Mouse (Mus musculus) forebrain, embryonic 13.5 days (tissue): Measurements from ENCODE around the gene Hoxd3. TPM values are rescaled to one million over a fixed set of nuclear protein-coding genes. Genes with fewer than 3 reads are reported as not detected.
A peak's percentile ranks its signal among the peaks of the same experiment; 100 is the strongest.

Experiments
- ATAC-seq: fragments of 200-750 bp; cut with Nextera tagmentation; 2 replicates; pipeline ENCODE4 v1.8.0; 2017
- H3K27ac ChIP-seq: fragments of 300-500 bp; sonication (generic); 2 replicates; pipeline ENCODE4 v1.5.1; 2015; ENCODE audit warnings: inconsistent platforms, mild to moderate bottlenecking, moderate library complexity
- H3K27me3 ChIP-seq: fragments of 300-500 bp; sonication (generic); 2 replicates; pipeline ENCODE4 v1.6.1; 2015; ENCODE audit warnings: mild to moderate bottlenecking, inconsistent platforms
- H3K36me3 ChIP-seq: fragments of 300-500 bp; sonication (generic); 2 replicates; pipeline ENCODE4 v1.6.1; 2015; ENCODE audit warnings: mild to moderate bottlenecking, inconsistent platforms; ENCODE audit not compliant: poor library complexity, severe bottlenecking
- H3K4me1 ChIP-seq: fragments of 300-500 bp; sonication (generic); 2 replicates; pipeline ENCODE4 v1.6.1; 2015; ENCODE audit warnings: inconsistent platforms
- H3K4me2 ChIP-seq: fragments of 300-500 bp; sonication (generic); 2 replicates; pipeline ENCODE4 v1.6.1; 2015; ENCODE audit warnings: inconsistent platforms, mild to moderate bottlenecking, moderate library complexity
- H3K4me3 ChIP-seq: fragments of 300-500 bp; sonication (generic); 2 replicates; pipeline ENCODE4 v1.5.1; 2015; ENCODE audit warnings: mild to moderate bottlenecking, inconsistent platforms
- H3K9ac ChIP-seq: fragments of 300-500 bp; sonication (generic); 2 replicates; pipeline ENCODE4 v1.6.1; 2015; ENCODE audit warnings: mild to moderate bottlenecking, inconsistent platforms
- H3K9me3 ChIP-seq: fragments of 300-500 bp; sonication (generic); replicated peaks from 2 replicates; pipeline ENCODE4 v1.6.1; 2016; ENCODE audit warnings: inconsistent platforms
- WGBS: fragments of 180-500 bp; shearing (Covaris S2); methylation state at CpG from one replicate; pipeline ENCODE4 v1.1.7; 2015; 5-methylcytosine and 5-hydroxymethylcytosine counted together
- polyA plus RNA-seq: library from polyadenylated mRNA; unstranded; fragments of >200 nt; fragmentation: Nextera tagmentation; extraction: Ambion mirVana; gene quantifications from 2 replicates; pipeline ENCODE4 v1.2.1, GENCODE M21; 2015

Hoxd3 gene
- polyA plus RNA-seq, 1 experiment from 2014 or later, result not detected

DNA sequence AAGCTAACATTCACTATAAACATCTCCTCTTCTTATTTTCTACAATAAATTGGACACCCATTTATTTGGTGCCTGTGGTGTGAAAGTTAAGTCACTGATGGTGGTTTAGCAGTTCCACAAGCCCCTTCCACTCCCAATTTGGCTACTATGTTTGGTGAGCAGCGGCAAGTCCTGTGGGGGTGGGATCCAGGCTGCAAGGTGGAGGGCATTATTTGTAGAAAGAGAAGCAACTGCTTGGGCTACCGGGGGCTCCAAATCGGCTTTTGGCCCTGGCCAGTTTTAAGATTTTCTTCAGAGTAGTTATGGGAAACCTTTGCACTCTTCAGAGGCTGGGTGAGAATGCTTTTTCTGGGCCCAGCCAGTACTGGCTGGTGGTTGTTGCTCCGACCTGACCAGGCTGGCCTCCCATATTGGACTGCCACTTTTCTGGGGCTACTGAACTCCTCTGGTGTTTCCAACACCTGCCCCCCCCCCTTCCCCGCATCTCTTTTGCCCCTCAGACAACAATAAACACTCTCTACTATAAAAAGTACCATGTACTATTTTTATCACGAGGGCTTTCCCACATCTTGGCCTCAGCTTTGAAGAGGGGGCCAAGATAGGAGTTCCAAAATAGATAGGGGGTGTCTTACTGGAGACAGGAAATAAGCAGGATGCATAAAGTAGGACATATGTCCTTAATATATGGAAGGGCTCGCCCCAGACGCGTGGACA is 20.2 kb downstream of the Hoxd3 start:
- H3K4me3 ChIP-seq, result no peak overlapping the region
- H3K4me1 ChIP-seq, result peaks cover 6% of the 10 kb centered on the region
- 2% methylated on average over 9 of the region's 9 CpGs for WGBS
- H3K9me3 ChIP-seq, result no peaks in the 10 kb centered on the region
- no peaks in the 10 kb centered on the region for H3K36me3 ChIP-seq
- no peak overlapping the region for H3K27ac ChIP-seq
- H3K4me2 ChIP-seq, result no peak overlapping the region
- H3K9ac ChIP-seq, result no peak overlapping the region
- no peak for ATAC-seq
- H3K27me3 ChIP-seq, result peaks cover 99% of the 10 kb centered on the region

DNA sequence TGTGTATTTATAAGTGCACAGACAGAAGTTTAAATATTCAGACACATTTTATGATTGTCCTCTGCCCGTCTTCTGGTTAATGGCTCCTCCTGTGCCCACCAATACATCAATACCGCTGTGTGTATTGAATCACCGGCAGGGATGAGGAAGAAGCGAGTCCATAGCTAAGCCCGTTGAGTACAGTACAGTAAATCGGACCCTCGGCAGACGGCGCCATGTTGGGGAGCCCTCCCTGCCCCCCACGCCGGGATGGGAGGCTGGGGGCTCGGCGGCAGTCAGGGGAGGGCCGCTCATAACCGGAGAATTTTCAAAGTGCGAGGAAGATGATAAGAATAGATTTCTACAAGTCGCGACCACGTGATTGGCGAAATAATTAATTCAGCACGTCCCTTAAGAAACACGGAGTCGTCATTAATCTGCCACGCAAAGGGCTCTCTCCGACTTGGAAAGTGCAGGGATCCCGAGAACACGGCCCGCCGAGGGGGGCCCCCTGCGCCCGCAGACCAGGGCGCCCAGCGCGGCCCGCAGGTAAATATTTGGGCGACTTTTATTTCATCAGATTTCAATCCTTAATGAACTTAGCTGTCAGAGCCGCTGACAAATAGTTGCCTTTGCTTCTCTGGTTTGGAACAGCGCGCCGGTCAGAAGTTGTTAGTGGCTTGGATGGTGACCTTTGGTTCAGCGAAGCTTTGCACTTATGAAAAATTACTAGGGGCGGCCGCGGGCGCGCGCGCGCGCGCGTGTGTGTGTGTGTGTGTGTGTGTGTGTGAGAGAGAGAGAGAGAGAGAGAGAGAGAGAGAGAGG is 21.0 kb downstream of the Hoxd3 start:
- Histone ChIP-seq H3K4me2 (no peak overlapping the region; the same call in 1 of the 2 replicates), H3K4me1 (peaks cover 4% of the 10 kb centered on the region), H3K27ac (no peak overlapping the region), H3K4me3 (no peak overlapping the region), H3K36me3 (no peaks in the 10 kb centered on the region), H3K9ac (no peak overlapping the region), H3K9me3 (no peaks in the 10 kb centered on the region), H3K27me3 (peaks cover 99% of the 10 kb centered on the region)
- ATAC-seq, result no peak
- WGBS, result under 1% methylated on average over 52 of the region's 52 CpGs

- H3K27me3 ChIP-seq, result peaks cover 99% of the 10 kb centered on the region
- H3K36me3 ChIP-seq, result no peaks in the 10 kb centered on the region
- no peak overlapping the region for H3K4me3 ChIP-seq
- no peak for ATAC-seq
- H3K27ac ChIP-seq, result no peak overlapping the region
- H3K4me1 ChIP-seq, result peaks cover 4% of the 10 kb centered on the region
- H3K9ac ChIP-seq, result no peak overlapping the region
- no peak overlapping the region for H3K4me2 ChIP-seq
- H3K9me3 ChIP-seq, result no peaks in the 10 kb centered on the region
- 0% methylated on average over 16 of the region's 16 CpGs for WGBS
Measured at GRCm38 (mm10) chr2:74733317-74733661, 21.6 kb downstream of the Hoxd3 start.

DNA sequence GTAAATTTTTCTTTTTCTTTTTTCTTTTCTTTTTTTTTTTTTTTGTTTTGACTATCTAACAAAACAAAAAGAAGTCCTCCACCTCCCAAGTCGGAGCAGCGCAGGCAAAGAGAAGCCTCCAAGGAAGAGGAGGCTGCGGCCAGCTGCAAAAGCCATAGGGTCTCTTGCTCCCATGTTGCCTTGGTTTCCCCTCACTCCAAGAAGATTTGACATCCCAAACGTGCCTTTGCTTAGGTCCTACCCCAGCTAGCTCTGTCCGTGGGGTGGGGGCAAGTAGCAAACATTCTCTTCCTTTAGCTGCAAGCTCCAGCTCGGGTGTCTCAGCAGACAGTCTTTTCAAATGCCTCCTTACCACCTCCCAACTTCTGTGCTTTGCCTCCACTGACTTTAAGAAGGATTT is 22.0 kb downstream of the Hoxd3 start:
- H3K4me3 ChIP-seq, result no peak overlapping the region
- H3K36me3 ChIP-seq, result no peaks in the 10 kb centered on the region
- peaks cover 4% of the 10 kb centered on the region for H3K4me1 ChIP-seq
- H3K9me3 ChIP-seq, result no peaks in the 10 kb centered on the region
- no peak overlapping the region for H3K4me2 ChIP-seq
- WGBS, result 0% methylated on average over 6 of the region's 6 CpGs
- H3K27me3 ChIP-seq, result peaks cover 99% of the 10 kb centered on the region
- H3K9ac ChIP-seq, result no peak overlapping the region
- no peak overlapping the region for H3K27ac ChIP-seq
- ATAC-seq, result no peak

GRCm38 (mm10) chr2:74734451-74734850 is 22.7 kb downstream of the Hoxd3 start:
- ATAC-seq, result no peak

GRCm38 (mm10) chr2:74734996-74735811 is 23.5 kb downstream of the Hoxd3 start:
- Histone ChIP-seq H3K4me3 (no peak overlapping the region), H3K9ac (no peak overlapping the region), H3K36me3 (no peaks in the 10 kb centered on the region), H3K27me3 (peaks cover 100% of the 10 kb centered on the region), H3K4me1 (peaks cover 4% of the 10 kb centered on the region), H3K9me3 (no peaks in the 10 kb centered on the region), H3K27ac (no peak overlapping the region), H3K4me2 (no peak overlapping the region)
- under 1% methylated on average over 27 of the region's 27 CpGs for WGBS
- ATAC-seq, result no peak

More at GRCm38 (mm10) chr2:74734451-74734850, 22.7 kb downstream of the Hoxd3 start:
- Histone ChIP-seq H3K27ac (no peak overlapping the region), H3K27me3 (peaks cover 99% of the 10 kb centered on the region), H3K4me1 (peaks cover 4% of the 10 kb centered on the region), H3K4me3 (no peak overlapping the region), H3K4me2 (no peak overlapping the region), H3K9ac (no peak overlapping the region), H3K36me3 (no peaks in the 10 kb centered on the region), H3K9me3 (no peaks in the 10 kb centered on the region)
- WGBS, result under 1% methylated on average over 13 of the region's 13 CpGs

GRCm38 (mm10) chr2:74735851-74736687 is 24.3 kb downstream of the Hoxd3 start:
- H3K4me3 ChIP-seq, result 0 out of 2 replicates have a peak overlapping the region, but pooled peaks have one; percentile 7
- under 1% methylated on average over 42 of the region's 42 CpGs for WGBS
- no peaks in the 10 kb centered on the region for H3K9me3 ChIP-seq
- H3K27ac ChIP-seq, result no peak overlapping the region
- peaks cover 4% of the 10 kb centered on the region for H3K4me1 ChIP-seq
- H3K4me2 ChIP-seq, result no peak overlapping the region
- ATAC-seq, result no peak
- H3K9ac ChIP-seq, result no peak overlapping the region
- peaks cover 100% of the 10 kb centered on the region for H3K27me3 ChIP-seq
- no peaks in the 10 kb centered on the region for H3K36me3 ChIP-seq

DNA sequence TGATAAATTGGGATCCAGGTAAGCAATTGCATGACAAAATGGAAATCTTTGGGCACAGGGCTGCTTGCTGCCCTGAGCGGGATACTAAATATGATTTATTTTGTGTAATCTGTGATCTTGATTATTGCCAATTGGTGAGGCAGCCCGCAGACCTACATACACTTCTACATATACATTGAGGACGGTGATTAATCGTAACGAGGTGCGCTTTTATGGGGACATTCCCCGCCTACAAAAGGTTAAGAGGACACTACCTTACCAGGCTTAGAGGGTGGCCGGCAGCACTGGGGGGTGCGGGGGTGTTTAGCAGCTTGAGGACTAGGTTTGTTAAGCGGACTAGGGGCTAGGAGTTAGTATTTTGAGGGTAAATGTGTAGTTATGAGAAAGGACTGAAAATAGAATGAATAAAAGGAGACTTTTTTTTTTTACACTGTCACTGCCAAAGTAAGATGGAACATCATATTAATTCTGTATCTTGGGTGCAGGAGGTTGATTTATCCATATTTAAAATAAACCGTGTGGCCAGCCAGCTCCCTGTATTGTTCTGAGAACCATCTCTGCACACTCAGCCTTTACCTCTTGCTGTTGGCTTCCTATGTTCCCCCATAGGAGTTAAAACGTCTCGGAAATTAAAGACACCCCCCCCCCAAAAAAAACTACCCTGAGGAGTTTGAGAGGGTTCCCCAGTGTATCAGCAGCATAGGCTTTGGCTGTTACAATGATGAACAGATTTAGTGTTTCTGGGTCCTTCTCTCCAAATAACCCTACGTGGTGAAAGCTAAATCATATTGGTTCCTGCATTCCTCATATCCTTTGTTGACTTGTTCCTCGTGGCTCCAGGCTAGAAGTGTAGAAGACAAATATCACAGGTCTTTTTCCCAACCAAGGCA is 25.2 kb downstream of the Hoxd3 start:
- H3K4me3 ChIP-seq, result no peak overlapping the region
- no peak for ATAC-seq
- no peaks in the 10 kb centered on the region for H3K9me3 ChIP-seq
- peaks cover 4% of the 10 kb centered on the region for H3K4me1 ChIP-seq
- no peak overlapping the region for H3K9ac ChIP-seq
- H3K27ac ChIP-seq, result no peak overlapping the region
- peaks cover 99% of the 10 kb centered on the region for H3K27me3 ChIP-seq
- WGBS, result 2% methylated on average over 15 of the region's 15 CpGs
- no peaks in the 10 kb centered on the region for H3K36me3 ChIP-seq
- H3K4me2 ChIP-seq, result no peak overlapping the region

- 2% methylated on average over 7 of the region's 7 CpGs for WGBS
- Histone ChIP-seq H3K27ac (no peak overlapping the region), H3K27me3 (peaks cover 99% of the 10 kb centered on the region), H3K4me1 (peaks cover 4% of the 10 kb centered on the region), H3K4me3 (no peak overlapping the region), H3K9ac (no peak overlapping the region), H3K9me3 (no peaks in the 10 kb centered on the region), H3K4me2 (no peak overlapping the region), H3K36me3 (no peaks in the 10 kb centered on the region)
- ATAC-seq, result no peak
Measured at GRCm38 (mm10) chr2:74737578-74738070, 25.9 kb downstream of the Hoxd3 start.

- Histone ChIP-seq H3K4me3 (no peak overlapping the region), H3K36me3 (no peaks in the 10 kb centered on the region), H3K27ac (no peak overlapping the region), H3K27me3 (peaks cover 99% of the 10 kb centered on the region), H3K9ac (no peak overlapping the region), H3K4me1 (peaks cover 4% of the 10 kb centered on the region; the same call in 1 of the 2 replicates), H3K9me3 (no peaks in the 10 kb centered on the region), H3K4me2 (no peak overlapping the region)
- no peak for ATAC-seq
- WGBS, result 2% methylated on average over 20 of the region's 20 CpGs
Measured at GRCm38 (mm10) chr2:74738623-74739475, 27.1 kb downstream of the Hoxd3 start.
